Mouse (Mus musculus): ENCODE data around the gene Mdm4.

GRCm38 (mm10) chr1:132961751-132962150 lies 68.6 kb downstream of the Mdm4 start:
- TF ChIP-seq CTCF (conservative IDR thresholded peaks at IDR 0.05; ENCODE audit: low read length) (no peak), NANOG (IDR thresholded peaks at IDR 0.05; ENCODE audit: borderline replicate concordance, low read length) (no peak), POU5F1 (IDR thresholded peaks at IDR 0.05; ENCODE audit: borderline replicate concordance, low read length) (no peak)

All from E14TG2a.4 (cell line).